Mouse (Mus musculus): ENCODE measurements around the gene Gm44502. TPM values are rescaled to one million over a fixed set of nuclear protein-coding genes. Genes with fewer than 3 reads are reported as not detected.

The Gm44502 gene
- polyA plus RNA-seq, 1 experiment from 2014 or later: not detected

DNA sequence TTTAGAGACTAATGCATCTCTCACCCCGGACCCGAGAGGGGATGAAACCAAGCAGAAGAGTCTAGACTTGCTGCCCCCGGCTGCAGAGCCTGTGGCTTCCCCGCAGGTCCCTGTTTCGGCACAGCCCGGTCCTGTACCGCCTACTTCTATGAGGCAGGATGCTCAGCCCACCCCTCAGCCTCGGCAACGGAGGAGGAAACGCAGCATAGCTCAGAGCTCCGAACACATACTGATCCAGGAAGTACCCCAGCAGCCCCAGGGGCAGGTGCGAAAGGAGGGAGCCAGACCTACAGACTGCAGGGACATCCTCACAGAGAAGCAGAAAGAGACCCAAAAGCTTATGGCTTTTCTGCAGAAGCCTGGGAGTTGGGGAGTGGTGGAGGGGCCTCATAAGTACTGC is 42.4 kb downstream of the Gm44502 start:
- no peaks in the 10 kb centered on the region for H3K9me3 ChIP-seq (ENCODE audit: control insufficient read depth, low read length)
- H3K4me2 ChIP-seq (replicated peaks; ENCODE audit: low read depth): no peak overlapping the region
- 0 out of 2 replicates have a peak, but pooled peaks cover 2% of the 10 kb centered on the region for H3K27me3 ChIP-seq (ENCODE audit: control insufficient read depth, insufficient read depth, low read length)
- 35% methylated on average over 12 of the region's 12 CpGs for WGBS
- no peak overlapping the region for H3K27ac ChIP-seq (replicated peaks)
- TF ChIP-seq CTCF (IDR thresholded peaks at IDR 0.05; ENCODE audit: low read depth): no peak
- no peak for TF ChIP-seq EP300 (optimal IDR thresholded peaks at IDR 0.05)
- H3K36me3 ChIP-seq (ENCODE audit: control insufficient read depth, insufficient read depth, low read length): no peaks in the 10 kb centered on the region
- no peak overlapping the region for H3K9ac ChIP-seq (ENCODE audit: low read length)
- no peaks in the 10 kb centered on the region for H3K4me1 ChIP-seq (replicated peaks; ENCODE audit: control insufficient read depth, insufficient read depth)
- no peak overlapping the region for H3K4me3 ChIP-seq (ENCODE audit: low read depth, low read length)
- no peak for DNase-seq (ENCODE audit: low spot score)
- no peak for ATAC-seq (ENCODE audit: low FRiP score, low TSS enrichment)

DNA sequence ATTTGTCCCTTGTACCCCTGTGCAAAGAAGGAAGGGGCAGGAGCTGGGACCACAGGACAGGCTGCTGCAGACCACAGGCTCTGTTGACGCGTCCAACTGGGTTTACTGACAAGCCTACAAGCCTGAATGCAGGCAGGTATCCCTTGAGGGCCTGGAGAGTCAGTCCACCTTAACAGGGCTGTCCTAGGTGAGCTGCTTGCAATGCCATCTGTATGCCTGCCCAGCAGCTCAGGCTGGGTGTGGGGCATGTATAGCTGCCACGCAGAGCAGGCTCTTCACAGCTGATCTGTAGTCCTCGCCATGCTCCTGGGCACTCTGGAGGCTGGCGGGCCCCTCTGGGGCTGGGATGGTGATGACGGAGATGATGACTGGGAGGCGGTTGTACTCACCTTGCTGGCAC is 44.9 kb downstream of the Gm44502 start, which contains the start of gene Klhdc7b:
Klhdc7b (plus strand) TSS at position 301 of the 400 bp plus-strand sequence.
- Histone ChIP-seq H3K4me2 (replicated peaks; ENCODE audit: low read depth) (no peak within 1 kb of the TSS), H3K4me3 (ENCODE audit: low read depth, low read length) (no peak within 1 kb of the TSS), H3K4me1 (replicated peaks; ENCODE audit: control insufficient read depth, insufficient read depth) (no peaks in the 10 kb centered on the region), H3K27me3 (ENCODE audit: control insufficient read depth, insufficient read depth, low read length) (no peaks in the 10 kb centered on the region), H3K9me3 (ENCODE audit: control insufficient read depth, low read length) (no peaks in the 10 kb centered on the region), H3K9ac (ENCODE audit: low read length) (no peak within 1 kb of the TSS), H3K36me3 (ENCODE audit: control insufficient read depth, insufficient read depth, low read length) (no peaks in the 10 kb centered on the region), H3K27ac (replicated peaks) (no peak within 1 kb of the TSS)
- WGBS: 80% methylated on average over 7 of the region's 7 CpGs
- DNase-seq (ENCODE audit: low spot score) (no peak), ATAC-seq (ENCODE audit: low FRiP score, low TSS enrichment) (no peak)
- no peak for TF ChIP-seq EP300 (optimal IDR thresholded peaks at IDR 0.05)
- no peak for TF ChIP-seq CTCF (IDR thresholded peaks at IDR 0.05; ENCODE audit: low read depth)

DNA sequence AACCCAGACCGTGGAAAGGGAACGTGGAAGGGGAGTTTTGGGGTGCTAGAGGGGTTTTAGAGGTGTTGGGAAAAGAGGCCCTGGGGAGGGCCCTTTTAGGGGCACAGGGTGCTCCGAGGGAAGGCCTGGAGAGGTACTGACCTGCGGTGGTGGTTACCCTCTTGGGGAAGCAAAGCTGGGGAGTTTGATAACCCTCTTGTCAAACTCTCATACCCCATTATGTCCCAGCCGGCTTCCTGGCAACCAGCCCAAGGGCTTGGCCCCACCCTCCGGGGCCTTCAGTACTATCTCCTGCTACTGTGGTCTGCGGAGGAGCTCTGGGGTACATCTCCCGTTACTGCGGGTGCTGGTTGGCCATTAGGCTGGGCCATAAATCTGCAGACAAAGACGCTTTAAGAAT is 50.1 kb downstream of the Gm44502 start:
- H3K27ac ChIP-seq (replicated peaks): no peak overlapping the region
- H3K4me3 ChIP-seq (ENCODE audit: low read depth, low read length): peak overlapping the region; percentile 35; the same call in 1 of the 2 replicates
- no peaks in the 10 kb centered on the region for H3K36me3 ChIP-seq (ENCODE audit: control insufficient read depth, insufficient read depth, low read length)
- ATAC-seq (ENCODE audit: low FRiP score, low TSS enrichment) (no peak), DNase-seq (ENCODE audit: low spot score) (no peak)
- H3K4me1 ChIP-seq (replicated peaks; ENCODE audit: control insufficient read depth, insufficient read depth): peaks cover 2% of the 10 kb centered on the region; the same call in 1 of the 2 replicates
- no peaks in the 10 kb centered on the region for H3K9me3 ChIP-seq (ENCODE audit: control insufficient read depth, low read length)
- TF ChIP-seq CTCF (IDR thresholded peaks at IDR 0.05; ENCODE audit: low read depth) (no peak), EP300 (optimal IDR thresholded peaks at IDR 0.05) (no peak)
- no peak overlapping the region for H3K9ac ChIP-seq (ENCODE audit: low read length)
- peaks cover 8% of the 10 kb centered on the region for H3K27me3 ChIP-seq (ENCODE audit: control insufficient read depth, insufficient read depth, low read length)
- H3K4me2 ChIP-seq (replicated peaks; ENCODE audit: low read depth): peak overlapping the region; percentile 52
- 14% methylated on average over 10 of the region's 10 CpGs for WGBS

DNA sequence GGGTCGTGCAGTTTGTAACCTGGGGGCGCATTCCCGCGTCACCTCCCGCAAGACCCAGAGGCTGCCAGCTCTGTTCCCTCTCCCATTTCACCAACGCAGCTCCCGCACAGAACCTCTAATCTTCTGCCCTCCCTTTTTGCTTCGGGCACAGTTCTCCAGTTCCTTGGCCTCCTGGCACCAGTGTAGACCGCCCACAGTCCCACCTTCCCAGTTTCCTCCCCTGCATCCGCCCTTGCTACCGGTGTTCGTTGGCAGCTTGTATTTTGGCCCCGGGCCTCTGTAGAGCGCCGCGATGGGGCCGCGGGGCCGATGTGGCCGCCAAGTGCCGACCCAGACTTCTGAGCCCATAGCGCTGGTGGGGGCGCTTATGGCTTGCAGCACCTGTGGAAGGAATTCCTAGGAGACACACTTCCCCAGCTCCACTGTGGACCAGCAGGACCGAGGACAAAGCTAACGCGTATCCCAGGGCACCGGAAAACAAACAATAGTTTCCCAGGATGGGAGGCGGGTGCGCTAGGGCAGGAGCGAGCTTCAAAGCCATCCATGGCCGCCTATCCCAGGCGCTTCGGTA is 50.6 kb downstream of the Gm44502 start, which contains the start of gene Odf3b:
Odf3b (minus strand) TSS at position 452 of the 571 bp plus-strand sequence.
- Histone ChIP-seq H3K4me3 (ENCODE audit: low read depth, low read length) (peak within 1 kb of the TSS; percentile 35), H3K9me3 (ENCODE audit: control insufficient read depth, low read length) (no peaks in the 10 kb centered on the region), H3K4me2 (replicated peaks; ENCODE audit: low read depth) (peak within 1 kb of the TSS; percentile 52), H3K27ac (replicated peaks) (no peak within 1 kb of the TSS), H3K27me3 (ENCODE audit: control insufficient read depth, insufficient read depth, low read length) (peaks cover 8% of the 10 kb centered on the region), H3K4me1 (replicated peaks; ENCODE audit: control insufficient read depth, insufficient read depth) (peaks cover 2% of the 10 kb centered on the region; the same call in 1 of the 2 replicates), H3K9ac (ENCODE audit: low read length) (peak within 1 kb of the TSS; percentile 9), H3K36me3 (ENCODE audit: control insufficient read depth, insufficient read depth, low read length) (no peaks in the 10 kb centered on the region)
- TF ChIP-seq CTCF (IDR thresholded peaks at IDR 0.05; ENCODE audit: low read depth) (no peak), EP300 (optimal IDR thresholded peaks at IDR 0.05) (no peak)
- DNase-seq (ENCODE audit: low spot score): peak; percentile 46
- ATAC-seq (ENCODE audit: low FRiP score, low TSS enrichment): no peak
- 1% methylated on average over 33 of the region's 33 CpGs for WGBS

DNA sequence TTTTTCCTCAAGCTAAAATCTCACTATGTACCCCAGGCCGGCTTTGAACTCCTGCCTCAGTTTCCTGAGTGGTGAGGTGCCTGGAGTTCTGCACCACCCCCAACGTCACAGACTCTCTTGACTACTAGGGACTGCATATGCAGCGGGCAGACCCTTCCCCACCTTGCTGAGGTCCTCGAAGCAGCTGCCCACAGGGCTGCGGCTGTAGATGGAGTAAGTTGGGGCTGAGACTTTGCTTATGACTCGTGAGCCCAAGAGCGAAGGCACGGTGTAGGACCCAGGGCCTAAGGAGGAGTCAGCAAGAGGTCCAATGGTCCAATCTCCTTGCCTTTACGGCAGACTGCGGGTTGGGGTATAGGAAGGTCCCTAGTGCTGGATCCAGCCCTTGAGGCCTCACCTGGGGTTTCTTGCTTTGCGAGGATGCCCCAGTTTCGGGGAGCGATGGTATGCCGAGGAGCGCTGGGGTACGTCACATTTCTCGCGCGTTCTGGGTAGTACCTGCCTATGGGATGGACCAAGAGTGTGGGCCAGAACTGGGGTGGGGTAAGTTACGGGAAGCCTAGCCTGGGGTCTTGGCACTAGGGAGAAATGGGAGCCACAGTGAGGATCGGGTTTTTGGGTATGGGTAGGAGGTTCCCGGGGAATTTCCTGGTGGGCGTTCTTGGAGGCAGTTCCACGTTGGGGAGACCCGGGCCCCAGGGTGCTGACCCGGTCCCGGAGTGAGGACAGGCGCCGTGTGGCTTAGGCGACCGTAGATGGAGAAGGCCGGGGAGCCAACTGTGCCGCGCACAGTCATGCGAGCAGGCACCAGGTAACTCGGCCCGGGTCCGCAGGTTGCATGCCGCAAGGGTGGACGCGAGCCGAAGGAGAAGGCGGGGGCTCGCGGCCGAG is 51.3 kb downstream of the Gm44502 start:
- ATAC-seq (ENCODE audit: low FRiP score, low TSS enrichment): no peak
- H3K27me3 ChIP-seq (ENCODE audit: control insufficient read depth, insufficient read depth, low read length): peaks cover 8% of the 10 kb centered on the region

More for the DNA sequence above, 51.3 kb downstream of the Gm44502 start:
- H3K4me3 ChIP-seq (ENCODE audit: low read depth, low read length): peak overlapping the region; percentile 35
- H3K36me3 ChIP-seq (ENCODE audit: control insufficient read depth, insufficient read depth, low read length): no peaks in the 10 kb centered on the region
- peak overlapping the region; percentile 52 for H3K4me2 ChIP-seq (replicated peaks; ENCODE audit: low read depth)
- no peaks in the 10 kb centered on the region for H3K9me3 ChIP-seq (ENCODE audit: control insufficient read depth, low read length)
- H3K27ac ChIP-seq (replicated peaks): no peak overlapping the region
- no peak for DNase-seq (ENCODE audit: low spot score)
- peak overlapping the region; percentile 9; the same call in 1 of the 2 replicates for H3K9ac ChIP-seq (ENCODE audit: low read length)
- WGBS: 18% methylated on average over 43 of the region's 46 CpGs
- H3K4me1 ChIP-seq (replicated peaks; ENCODE audit: control insufficient read depth, insufficient read depth): peaks cover 2% of the 10 kb centered on the region; the same call in 1 of the 2 replicates
- TF ChIP-seq EP300 (optimal IDR thresholded peaks at IDR 0.05) (no peak), CTCF (IDR thresholded peaks at IDR 0.05; ENCODE audit: low read depth) (no peak)

All from stomach, postnatal 0 days (tissue).